Mouse (Mus musculus): Measurements from ENCODE around the gene Slc25a5.

DNA sequence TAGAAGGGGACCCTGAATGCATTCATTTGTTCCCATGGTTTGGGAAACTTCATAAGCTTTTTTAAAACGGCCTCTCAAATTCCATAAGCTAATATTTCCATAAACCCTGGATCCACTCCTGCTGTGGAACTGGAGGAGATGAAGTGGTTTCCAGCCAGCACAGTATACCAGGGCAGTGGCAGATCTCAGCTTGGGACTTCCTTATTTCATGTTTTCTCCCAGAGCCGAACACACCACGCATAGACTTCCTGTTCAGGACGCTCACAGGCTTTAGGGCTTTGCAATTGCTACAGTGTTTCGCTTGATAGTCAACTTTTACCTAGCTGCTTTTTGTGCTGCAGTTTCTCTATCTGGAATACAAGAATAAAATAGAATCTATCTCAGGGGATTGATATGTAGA is 7.7 kb downstream of the Slc25a5 start:
- TF ChIP-seq CTCF (IDR thresholded peaks at IDR 0.05; ENCODE audit: low read depth) (no peak), EP300 (IDR thresholded peaks at IDR 0.05; ENCODE audit: low read depth) (no peak)
